Mouse (Mus musculus) neural tube, embryonic 14.5 days (tissue): ENCODE data around the gene Raly. TPM values are rescaled to one million over a fixed set of nuclear protein-coding genes. Genes with fewer than 3 reads are reported as not detected.
"Not testable (repeated sequence)": the region's sequence is repeated elsewhere in the genome, so short reads cannot be mapped to it uniquely, and the experiment has no call there.

ENCODE experiments used
- ATAC-seq: fragments of 200-750 bp; cut with Nextera tagmentation; 2 replicates; pipeline ENCODE4 v1.8.0; 2017; ENCODE audit warnings: low read depth, mild to moderate bottlenecking, moderate TSS enrichment, moderate library complexity
- H3K27ac ChIP-seq: fragments of 300-500 bp; sonication (generic); 2 replicates; pipeline ENCODE4 v1.5.1; 2014; ENCODE audit warnings: low read depth, mild to moderate bottlenecking, control low read depth, low read length, moderate library complexity, mixed read lengths
- H3K27me3 ChIP-seq: fragments of 300-500 bp; sonication (generic); 2 replicates; pipeline ENCODE4 v1.6.1; 2014; ENCODE audit warnings: low read length; ENCODE audit not compliant: control insufficient read depth, insufficient read depth
- H3K36me3 ChIP-seq: fragments of 300-500 bp; sonication (generic); 2 replicates; pipeline ENCODE4 v1.6.1; 2014; ENCODE audit warnings: low read length, mixed read lengths; ENCODE audit not compliant: control insufficient read depth, insufficient read depth
- H3K4me1 ChIP-seq: fragments of 300-500 bp; sonication (generic); 2 replicates; pipeline ENCODE4 v1.6.1; 2014; ENCODE audit warnings: low read length; ENCODE audit not compliant: control insufficient read depth, insufficient read depth
- H3K4me2 ChIP-seq: fragments of 300-500 bp; sonication (generic); 2 replicates; pipeline ENCODE4 v1.6.1; 2014; ENCODE audit warnings: mild to moderate bottlenecking, low read depth, low read length, control low read depth
- H3K4me3 ChIP-seq: fragments of 300-500 bp; sonication (generic); 2 replicates; pipeline ENCODE4 v1.5.1; 2014; ENCODE audit warnings: low read depth, low read length, control low read depth, mixed read lengths
- H3K9ac ChIP-seq: fragments of 300-500 bp; sonication (generic); replicated peaks from 2 replicates; pipeline ENCODE4 v1.6.1; 2014; ENCODE audit warnings: low read depth, mild to moderate bottlenecking, control low read depth, low read length, mixed read lengths
- H3K9me3 ChIP-seq: fragments of 300-500 bp; sonication (generic); 2 replicates; pipeline ENCODE4 v1.6.1; 2016; ENCODE audit warnings: low read length; ENCODE audit not compliant: control insufficient read depth
- WGBS: fragments of 180-500 bp; shearing (Covaris S2); extraction: QIAGEN DNeasy Blood & Tissue Kit; methylation state at CpG from one replicate; pipeline ENCODE4 v1.1.7; 2014; 5-methylcytosine and 5-hydroxymethylcytosine counted together
- polyA plus RNA-seq: library from polyadenylated mRNA; unstranded; fragments of >200 nt; fragmentation: Nextera tagmentation; extraction: Ambion mirVana; gene quantifications from 2 replicates; pipeline ENCODE4 v1.2.1, GENCODE M21; 2014

The Raly gene
- polyA plus RNA-seq, 1 experiment from 2014 or later = 34.5 TPM

DNA sequence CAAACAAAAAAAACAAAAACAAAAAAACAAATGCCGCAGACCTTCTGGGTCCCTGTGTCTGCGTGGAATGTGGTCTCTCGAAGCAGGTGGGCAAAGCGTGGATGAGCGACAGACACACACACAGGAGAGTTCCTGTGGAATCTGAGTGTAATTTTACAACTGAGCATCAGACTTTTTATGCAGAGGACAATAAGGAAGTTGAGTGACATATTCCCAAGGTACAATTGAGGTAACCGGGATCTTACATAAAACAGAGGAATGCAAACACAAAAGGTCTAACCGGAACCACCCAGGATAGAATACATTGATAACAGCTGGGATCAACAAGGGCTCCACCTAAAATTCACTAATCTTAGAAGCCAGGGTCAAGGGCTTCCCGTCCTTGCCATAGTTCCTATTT, 108.1 kb downstream of the Raly start:
- not testable (repeated sequence) for H3K4me1 ChIP-seq, H3K36me3 ChIP-seq, H3K27me3 ChIP-seq, H3K9ac ChIP-seq, H3K27ac ChIP-seq, H3K9me3 ChIP-seq, H3K4me3 ChIP-seq, ATAC-seq, H3K4me2 ChIP-seq
- 88% methylated on average over 8 of the region's 8 CpGs for WGBS

DNA sequence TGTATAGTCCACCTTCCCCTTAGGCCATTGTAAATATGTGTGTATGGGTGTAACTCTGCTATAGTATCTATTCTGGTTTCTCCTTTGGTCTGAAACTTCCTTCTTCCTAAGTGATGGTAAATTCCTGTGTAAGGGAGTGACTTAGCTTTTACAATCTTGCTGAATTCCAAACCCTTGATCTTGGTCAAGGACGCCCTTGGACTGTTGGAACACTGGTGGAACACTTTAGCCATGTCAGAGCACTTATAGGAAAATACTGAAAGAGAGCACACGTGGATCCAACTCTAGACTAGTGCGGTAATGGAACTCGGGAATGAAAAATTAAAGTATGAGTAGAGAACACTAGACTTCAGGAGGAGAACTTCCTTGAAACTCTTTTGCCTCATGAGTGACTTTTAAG, 108.5 kb downstream of the Raly start:
- H3K27me3 ChIP-seq, H3K36me3 ChIP-seq, H3K4me1 ChIP-seq, ATAC-seq, H3K9ac ChIP-seq, H3K27ac ChIP-seq, H3K4me2 ChIP-seq, H3K9me3 ChIP-seq, H3K4me3 ChIP-seq: not testable (repeated sequence)
- WGBS = 86% methylated on average over 4 of the region's 4 CpGs

DNA sequence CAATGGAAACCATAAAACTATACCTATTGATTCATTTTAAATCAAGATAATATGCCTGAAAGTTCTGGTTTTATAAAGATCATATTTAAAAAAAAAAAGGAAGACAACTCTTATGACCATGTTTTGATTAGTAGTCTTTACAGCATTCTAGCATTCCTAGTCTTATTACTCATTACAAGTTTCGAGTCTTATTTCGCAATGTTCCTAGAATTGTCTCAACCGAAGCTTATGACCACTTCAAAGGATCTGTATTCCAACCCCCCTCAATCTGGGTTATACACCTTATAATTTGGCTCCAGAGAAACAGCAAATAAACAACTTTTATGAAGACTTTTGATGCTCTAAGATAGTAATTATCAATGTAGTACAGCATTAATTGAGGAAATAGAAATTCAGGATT, 111.2 kb downstream of the Raly start:
- ATAC-seq = no peak
- no peak overlapping the region for H3K4me2 ChIP-seq
- H3K4me1 ChIP-seq = no peaks in the 10 kb centered on the region
- H3K9me3 ChIP-seq = no peaks in the 10 kb centered on the region
- no peak overlapping the region for H3K27ac ChIP-seq
- 95% methylated on average over 3 of the region's 3 CpGs for WGBS
- H3K36me3 ChIP-seq = no peaks in the 10 kb centered on the region
- H3K9ac ChIP-seq = no peak overlapping the region
- no peaks in the 10 kb centered on the region for H3K27me3 ChIP-seq
- no peak overlapping the region for H3K4me3 ChIP-seq

DNA sequence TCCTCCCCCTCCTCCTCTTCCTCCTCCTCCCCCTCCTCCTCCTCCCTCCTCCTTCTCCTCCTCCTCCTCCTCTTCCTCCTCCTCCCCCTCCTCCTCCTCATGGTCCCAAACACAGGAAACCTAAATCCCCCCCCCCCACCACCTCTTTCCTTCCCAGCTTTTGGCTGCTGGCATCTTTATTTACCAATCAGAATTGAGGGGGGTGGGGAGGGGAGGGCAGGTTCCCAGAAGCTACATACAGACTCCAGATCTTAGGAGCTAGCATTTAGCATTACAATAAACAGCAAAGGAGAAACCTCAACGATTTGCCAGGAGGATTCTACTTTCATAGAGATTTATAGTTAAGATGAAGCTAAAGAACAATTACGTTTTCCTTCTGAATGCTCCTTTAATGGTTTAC, 114.9 kb downstream of the Raly start:
- H3K4me3 ChIP-seq = no peak overlapping the region
- no peak for ATAC-seq
- H3K9ac ChIP-seq = no peak overlapping the region
- no peaks in the 10 kb centered on the region for H3K4me1 ChIP-seq
- WGBS = 37% methylated on average over 2 of the region's 2 CpGs
- no peak overlapping the region for H3K27ac ChIP-seq
- no peaks in the 10 kb centered on the region for H3K27me3 ChIP-seq
- no peaks in the 10 kb centered on the region for H3K36me3 ChIP-seq
- no peak overlapping the region for H3K4me2 ChIP-seq
- no peaks in the 10 kb centered on the region for H3K9me3 ChIP-seq

DNA sequence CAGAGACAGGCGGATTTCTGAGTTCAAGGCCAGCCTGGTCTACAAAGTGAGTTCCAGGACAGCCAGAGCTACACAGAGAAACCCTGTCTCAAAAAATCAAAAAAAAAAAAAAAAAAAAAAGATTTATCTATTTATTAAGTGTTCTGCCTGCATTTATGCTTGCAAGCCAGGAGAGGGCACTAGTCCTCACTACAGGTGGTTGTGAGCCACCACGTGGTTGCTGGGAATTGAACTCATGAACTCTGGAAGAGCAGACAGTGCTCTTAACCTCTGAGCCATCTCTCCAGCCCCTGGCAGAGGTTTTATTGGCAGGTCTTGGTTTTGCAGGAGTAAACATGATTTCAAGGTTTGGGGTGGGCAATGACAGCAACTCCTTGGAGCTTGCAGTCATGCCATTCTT, 117.3 kb downstream of the Raly start:
- not testable (repeated sequence) for H3K9me3 ChIP-seq, H3K27me3 ChIP-seq, H3K27ac ChIP-seq, H3K4me2 ChIP-seq, H3K4me1 ChIP-seq, H3K36me3 ChIP-seq, ATAC-seq, H3K4me3 ChIP-seq, H3K9ac ChIP-seq
- WGBS = 48% methylated on average over 2 of the region's 2 CpGs

DNA sequence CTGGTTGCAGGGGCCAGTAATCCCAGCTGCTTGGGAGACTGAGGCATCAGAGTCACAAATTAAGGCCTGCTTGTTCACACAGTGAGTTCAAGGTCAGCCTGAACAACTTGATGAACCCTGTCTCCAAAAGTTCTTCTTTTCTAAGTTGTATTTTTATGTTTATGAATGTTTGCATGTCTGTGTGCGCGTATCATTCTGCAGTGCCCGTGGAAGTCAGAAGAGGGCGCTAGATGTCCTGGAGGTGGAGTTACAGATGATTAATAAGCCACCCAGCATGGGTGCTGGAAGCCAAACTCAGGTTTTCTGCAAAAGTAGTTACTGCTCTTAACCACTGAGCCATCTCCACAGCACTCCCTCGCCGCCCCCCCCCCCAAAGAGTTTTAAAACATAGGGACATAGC, 118.9 kb downstream of the Raly start:
- no peaks in the 10 kb centered on the region for H3K9me3 ChIP-seq
- no peak overlapping the region for H3K4me3 ChIP-seq
- no peak overlapping the region for H3K27ac ChIP-seq
- H3K27me3 ChIP-seq = no peaks in the 10 kb centered on the region
- 87% methylated on average over 6 of the region's 6 CpGs for WGBS
- no peak overlapping the region for H3K4me2 ChIP-seq
- no peak for ATAC-seq
- no peak overlapping the region for H3K9ac ChIP-seq
- H3K4me1 ChIP-seq = no peaks in the 10 kb centered on the region
- H3K36me3 ChIP-seq = no peaks in the 10 kb centered on the region

DNA sequence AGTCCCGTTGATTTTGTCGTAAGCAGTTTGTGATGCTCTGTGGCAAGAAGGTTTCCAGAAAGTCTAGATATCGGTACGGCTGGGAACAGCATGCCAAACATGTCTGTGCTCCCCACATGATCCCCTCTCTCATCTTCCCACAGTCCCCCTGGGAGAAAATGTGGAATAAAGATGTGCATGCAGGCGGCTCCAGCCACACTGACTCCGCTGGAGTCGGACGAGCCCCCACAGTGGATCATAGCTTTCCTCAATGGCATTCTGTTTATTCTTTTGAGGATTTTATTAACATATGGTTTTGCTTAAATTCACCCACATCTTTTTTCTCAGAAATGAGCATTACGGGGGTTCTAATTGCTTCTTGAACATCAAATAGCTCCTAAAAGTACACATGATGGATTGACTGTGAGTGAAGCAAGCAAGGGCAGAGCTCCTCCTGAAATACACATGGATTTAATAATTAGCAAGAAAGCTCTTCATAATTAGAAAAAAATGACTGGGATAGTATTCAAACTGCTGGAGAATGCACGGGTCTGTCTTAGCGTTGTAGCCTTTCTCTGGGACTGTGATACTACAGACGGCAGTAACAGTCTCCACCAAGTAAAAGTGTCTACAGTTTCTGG, 125.1 kb downstream of the Raly start:
- H3K36me3 ChIP-seq = no peaks in the 10 kb centered on the region
- no peaks in the 10 kb centered on the region for H3K9me3 ChIP-seq
- WGBS = 69% methylated on average over 12 of the region's 12 CpGs
- ATAC-seq = no peak
- no peaks in the 10 kb centered on the region for H3K27me3 ChIP-seq
- H3K9ac ChIP-seq = no peak overlapping the region
- no peaks in the 10 kb centered on the region for H3K4me1 ChIP-seq
- H3K4me3 ChIP-seq = no peak overlapping the region
- H3K4me2 ChIP-seq = no peak overlapping the region
- H3K27ac ChIP-seq = no peak overlapping the region

DNA sequence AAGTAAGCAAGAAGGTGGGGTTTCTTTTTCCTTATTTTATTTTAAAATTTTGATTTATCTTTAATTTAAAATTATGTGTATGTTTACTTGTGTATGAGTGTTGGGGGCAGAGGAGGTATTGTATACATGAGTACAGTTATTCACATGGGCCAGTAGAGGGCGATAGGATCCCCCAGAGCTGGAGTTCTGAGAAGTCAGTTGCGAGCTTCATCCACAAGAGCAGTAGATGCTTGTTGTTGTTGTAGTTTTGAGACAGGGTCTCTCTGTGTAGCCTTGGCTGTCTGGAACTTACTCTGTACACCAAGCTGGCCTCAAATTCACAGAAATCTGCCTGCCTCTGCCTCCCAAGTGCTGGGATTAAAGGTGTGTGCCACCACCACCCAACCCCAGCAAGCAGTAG, 125.7 kb downstream of the Raly start:
- Histone ChIP-seq H3K4me3 (no peak overlapping the region), H3K9me3 (no peaks in the 10 kb centered on the region), H3K36me3 (no peaks in the 10 kb centered on the region), H3K27me3 (no peaks in the 10 kb centered on the region), H3K27ac (no peak overlapping the region), H3K4me2 (no peak overlapping the region), H3K9ac (no peak overlapping the region), H3K4me1 (no peaks in the 10 kb centered on the region)
- WGBS = 13% methylated on average over 2 of the region's 2 CpGs
- no peak for ATAC-seq
